Mouse (Mus musculus) lung, postnatal 4 days (tissue): Measurements from ENCODE around the gene Car2.
A peak's percentile ranks its signal among the peaks of the same experiment; 100 is the strongest.

ENCODE experiments used
- DNase-seq, 2 experiments: peaks; one replicate each; pipeline ENCODE4 v3.0.0; 2021

The Car2 gene

DNA sequence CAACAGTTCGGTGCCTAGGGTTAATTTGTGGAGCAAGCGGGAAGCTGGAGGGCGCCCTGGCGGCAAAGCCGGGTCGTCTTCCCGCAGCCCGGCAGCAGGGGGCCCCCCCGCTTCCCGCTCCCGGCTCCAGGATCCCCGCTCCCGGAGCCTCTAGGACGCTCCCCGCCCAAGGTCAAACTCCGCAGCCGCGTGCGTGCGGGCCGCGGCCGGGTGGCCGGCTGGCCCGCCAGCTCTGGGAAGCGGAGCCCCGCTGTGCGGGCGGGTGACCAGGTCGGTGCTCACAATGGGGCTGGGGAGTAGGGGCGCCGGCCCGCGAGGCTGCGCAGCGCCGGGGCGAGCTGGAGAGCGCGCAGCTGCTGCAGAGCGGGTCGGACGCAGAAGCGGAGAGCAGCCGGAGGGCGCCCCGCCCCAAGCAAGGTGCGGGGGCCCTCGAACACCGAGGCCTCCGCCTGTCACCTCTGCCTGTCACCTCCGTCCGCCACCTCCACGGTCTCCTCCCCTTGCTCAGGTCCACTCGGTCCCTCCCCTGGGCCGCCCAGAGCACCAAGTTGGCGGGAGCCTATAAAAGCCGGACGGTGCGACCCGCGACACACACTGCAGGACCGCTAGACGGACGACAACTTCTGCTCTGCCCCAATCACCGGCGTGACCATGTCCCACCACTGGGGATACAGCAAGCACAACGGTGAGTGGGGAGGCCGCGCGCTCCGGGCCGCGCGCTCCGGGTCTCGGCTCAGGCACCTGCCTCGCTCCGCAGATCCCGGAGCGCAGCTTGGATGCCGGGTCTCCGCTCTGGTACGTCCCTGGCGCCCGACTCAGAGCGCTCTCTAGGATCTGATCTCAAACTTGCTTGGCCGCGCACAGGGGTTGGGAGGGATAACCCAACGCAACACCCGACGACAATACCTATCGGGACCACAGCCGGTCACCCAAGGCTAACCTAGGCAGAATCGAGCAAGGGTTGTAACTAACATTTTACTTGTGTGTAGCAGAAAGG is at the start of gene Car2:
Car2 (plus strand) TSS at position 172 of the 997 bp plus-strand sequence.
- peak; percentile 88 for DNase-seq

DNA sequence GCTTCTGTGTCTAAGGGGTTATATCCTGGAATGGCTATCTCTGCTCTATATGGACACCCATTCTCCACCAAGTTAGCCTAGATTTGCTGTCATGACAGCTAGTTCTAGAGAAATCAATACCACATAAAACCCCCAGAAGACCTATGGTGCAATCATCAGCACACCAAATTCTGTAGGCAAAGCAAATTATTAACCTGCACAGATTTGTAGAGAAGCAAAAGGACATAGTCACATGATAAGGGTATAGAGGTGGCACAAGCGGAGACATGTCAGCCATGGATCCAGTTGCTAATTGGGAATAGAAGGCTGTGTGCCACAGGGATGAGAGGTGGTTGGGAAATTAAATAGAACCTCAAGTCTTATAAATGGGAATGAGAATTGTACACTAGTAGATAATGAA is 47.1 kb upstream of the Car2 start:
- DNase-seq, result no peak

- no peak for DNase-seq
Observed at GRCm38 (mm10) chr3:14839466-14840118, 46.5 kb upstream of the Car2 start.

DNA sequence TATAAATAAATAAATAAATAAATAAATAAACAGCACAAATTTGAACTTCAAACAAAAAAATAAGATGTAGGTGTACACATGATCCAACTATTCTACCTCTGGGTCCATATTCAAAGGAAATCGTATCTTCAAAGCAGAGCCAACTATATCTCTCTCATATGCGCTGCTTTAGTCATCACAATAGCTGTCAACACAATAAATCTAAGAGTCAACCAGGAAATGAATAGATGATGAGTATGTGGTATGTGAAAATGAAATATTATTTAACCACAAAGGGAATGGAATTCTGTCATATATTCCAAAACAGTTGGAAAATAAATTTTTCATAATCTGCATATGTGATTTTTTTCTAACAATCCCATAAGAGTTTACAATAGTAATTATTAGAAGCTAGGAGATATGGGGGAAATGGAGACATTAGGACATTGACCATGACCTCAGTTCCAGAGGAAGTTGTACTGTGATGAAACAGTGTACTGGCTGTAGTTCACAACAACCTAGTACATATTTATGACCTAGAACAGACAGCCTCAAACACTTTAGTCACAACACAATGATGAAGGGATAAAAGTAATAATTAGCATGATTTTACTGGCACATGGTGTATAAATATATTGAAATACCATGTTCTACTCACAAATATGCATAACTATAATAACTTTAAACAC is 37.4 kb upstream of the Car2 start:
- no peak for DNase-seq

DNA sequence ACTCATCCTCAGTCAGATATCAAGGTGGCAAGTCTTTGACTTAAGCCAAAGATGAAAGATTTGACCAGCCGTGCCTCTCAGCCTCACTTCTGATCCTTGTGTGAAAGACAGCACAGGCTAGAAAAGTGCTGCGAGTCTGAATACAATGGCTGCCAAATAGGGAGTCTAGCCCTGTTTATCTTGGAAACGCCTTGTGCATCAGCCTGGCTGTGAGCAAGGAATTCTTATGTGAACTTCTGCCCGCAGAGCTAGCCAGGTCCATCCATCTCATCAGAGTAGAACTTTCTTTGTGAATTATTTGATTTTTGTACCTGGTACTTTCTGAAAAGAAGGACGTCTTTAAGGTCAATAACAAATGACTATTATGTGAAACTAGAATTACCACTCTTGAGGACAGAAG is 32.1 kb upstream of the Car2 start:
- no peak for DNase-seq

DNA sequence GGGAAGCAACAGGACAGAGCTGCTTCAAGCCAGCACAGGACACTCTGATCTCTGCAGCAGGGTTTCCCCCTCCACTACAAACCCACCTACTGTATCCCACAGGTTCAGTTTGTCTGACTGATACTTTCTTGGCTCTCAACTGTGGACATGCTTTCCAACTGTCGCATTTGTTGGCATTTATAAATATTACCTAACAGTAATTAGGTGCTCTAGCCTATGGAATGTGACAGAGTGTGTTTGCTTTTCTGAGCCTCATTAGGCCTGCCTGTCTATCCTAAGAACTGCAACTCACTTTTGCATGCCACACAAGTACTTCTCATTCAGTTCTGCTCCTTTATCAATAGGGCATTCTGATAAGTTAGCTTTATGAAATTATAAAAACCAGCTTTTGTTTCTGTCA is 31.6 kb upstream of the Car2 start:
- DNase-seq, result no peak

- no peak for DNase-seq
Observed at GRCm38 (mm10) chr3:14857874-14858273, 28.2 kb upstream of the Car2 start.

DNA sequence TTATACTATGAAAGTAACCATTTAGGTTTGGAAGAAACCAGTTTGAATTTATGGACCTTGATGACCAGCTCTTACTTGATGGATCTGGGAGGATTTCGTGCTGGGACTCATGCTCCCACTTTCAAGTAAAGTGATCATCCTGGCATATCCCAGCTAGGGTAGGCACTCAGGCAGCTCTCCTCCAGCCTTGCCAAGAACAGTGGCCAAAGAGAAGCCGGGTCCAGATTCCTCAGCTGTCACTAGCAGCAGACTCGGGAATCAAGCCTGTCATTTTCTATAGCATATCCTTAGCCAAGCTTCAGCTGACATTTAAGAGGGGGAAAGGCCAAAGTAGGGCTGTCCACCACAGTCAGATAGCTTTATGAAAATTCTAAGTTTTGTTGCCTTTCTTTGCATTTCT is 25.8 kb upstream of the Car2 start:
- no peak for DNase-seq

GRCm38 (mm10) chr3:14861165-14861564 is 24.9 kb upstream of the Car2 start:
- DNase-seq, result no peak

GRCm38 (mm10) chr3:14861787-14862186 is 24.3 kb upstream of the Car2 start:
- DNase-seq, result no peak

DNA sequence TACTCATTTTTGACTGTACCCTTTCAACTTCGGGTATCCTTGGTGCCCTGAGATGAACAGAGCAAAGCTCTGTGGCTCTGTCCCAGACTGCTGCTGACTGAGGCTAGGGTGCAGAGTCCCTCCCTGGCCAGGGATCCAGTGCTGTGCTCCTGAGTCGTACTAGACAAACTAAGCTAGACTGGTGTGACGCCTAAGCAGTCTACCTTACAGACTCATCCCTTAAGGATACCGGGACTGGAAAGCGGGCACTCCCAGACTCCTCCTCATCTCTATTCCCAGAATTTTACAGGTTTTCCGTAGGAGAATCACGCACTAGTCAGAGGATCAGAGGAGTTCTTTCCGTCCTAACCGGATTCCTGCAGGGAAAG is 23.4 kb upstream of the Car2 start:
- DNase-seq, result no peak

GRCm38 (mm10) chr3:14863022-14863711 is 22.9 kb upstream of the Car2 start, which contains the start of gene Car3:
Gene Car3 (plus strand): TSS chr3:14863512.
- DNase-seq, result no peak

- DNase-seq, result no peak
Observed at GRCm38 (mm10) chr3:14863922-14864321, 22.2 kb upstream of the Car2 start.

- no peak for DNase-seq
Observed at GRCm38 (mm10) chr3:14865941-14866340, 20.1 kb upstream of the Car2 start.

GRCm38 (mm10) chr3:14869779-14870178 is 16.3 kb upstream of the Car2 start:
- DNase-seq, result peak; percentile 76 to 82

DNA sequence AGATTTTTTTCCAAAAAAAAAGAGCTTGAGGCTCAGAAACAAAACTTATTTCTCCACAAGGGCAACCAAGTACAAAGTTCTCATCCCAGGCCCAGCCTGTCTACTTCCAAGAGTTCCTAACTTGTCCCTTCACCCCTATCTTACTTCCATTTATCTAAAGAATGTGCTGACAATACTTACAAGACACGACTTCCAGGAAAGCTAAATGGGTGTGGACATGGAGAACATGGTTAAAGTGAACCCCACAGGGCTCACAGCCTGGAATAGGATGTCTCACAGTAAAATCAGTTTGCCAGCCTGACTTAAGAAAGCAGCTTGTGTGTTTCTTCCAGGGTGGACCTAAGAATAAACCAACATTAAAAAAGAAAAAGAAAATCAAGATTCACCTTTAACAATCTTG is 15.5 kb upstream of the Car2 start:
- no peak for DNase-seq

DNA sequence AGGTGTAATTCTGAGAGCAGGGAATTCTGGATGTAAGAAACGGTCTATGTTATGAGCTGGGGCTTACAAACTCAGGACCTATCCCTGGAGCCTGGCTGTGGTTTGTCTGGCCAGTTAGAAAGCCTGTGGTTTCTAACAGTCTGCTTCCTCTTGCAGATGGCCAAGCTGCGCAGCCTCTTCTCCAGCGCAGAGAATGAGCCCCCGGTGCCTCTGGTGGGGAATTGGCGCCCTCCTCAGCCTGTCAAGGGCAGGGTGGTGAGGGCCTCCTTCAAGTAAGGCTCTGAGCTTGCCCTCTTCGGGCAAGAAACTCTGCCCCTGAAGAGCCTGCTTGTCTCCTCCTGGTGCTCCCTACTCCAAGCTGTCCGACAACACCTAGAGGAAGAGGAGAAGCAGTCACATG is 14.7 kb upstream of the Car2 start:
- peak; percentile 35 to 51 for DNase-seq

DNA sequence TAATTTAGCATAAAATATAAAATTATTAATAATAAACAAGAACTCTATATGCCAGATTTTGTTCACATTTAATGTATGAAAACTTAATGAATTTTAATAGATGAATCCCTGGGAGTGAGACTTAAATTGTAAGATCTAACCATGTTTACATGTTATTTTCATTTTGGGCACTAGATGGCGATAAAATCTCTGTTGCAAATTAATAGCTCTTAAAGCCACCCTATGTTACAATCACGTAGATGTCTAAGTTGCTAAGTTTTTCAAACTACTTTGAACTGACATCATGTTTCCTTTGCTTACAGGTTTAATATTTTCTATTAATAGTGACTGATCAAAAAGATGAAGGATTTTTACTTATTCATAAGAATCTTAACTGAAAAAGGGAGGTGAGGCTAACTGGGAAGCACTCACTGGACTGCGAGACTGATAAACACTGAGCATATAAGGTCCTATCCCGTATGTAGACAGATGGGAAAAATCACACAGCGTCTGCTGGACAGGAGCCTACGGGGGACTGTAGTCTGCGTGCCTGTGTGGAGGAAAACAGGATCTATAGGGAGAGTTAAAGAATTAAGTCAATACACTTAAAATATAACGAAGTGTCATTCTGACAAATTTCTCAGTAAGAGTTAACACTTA is 11.6 kb upstream of the Car2 start:
- no peak for DNase-seq

DNA sequence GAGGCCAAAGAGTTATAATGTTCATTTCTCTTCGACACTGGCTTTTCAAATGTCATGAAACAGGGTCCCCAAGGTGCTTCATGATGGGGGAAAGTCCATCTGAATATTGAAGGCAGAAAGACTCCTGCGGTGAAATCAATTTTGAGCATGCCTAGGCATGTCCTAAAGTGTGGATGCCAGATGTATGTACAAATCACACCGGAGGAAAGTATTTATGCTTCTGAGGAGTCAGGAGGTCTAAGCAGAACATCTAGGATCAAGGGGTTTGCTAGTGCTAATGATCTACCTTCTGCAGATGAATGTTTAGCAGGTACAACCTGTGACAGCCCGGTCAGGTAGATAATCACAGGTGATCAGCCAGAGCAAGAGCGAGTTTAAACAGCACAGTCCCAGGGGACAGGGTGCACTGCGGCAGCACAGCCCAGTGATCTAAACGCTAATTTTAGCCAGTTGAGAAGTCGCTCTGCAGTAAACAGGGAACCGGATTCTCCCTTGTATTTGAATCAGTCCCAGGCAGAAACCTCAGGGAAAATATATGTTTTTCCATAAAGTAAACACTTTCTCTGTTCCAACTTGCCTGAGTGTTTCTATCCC is 9.7 kb upstream of the Car2 start:
- no peak for DNase-seq

- DNase-seq, result no peak
Observed at GRCm38 (mm10) chr3:14877251-14877909, 8.7 kb upstream of the Car2 start.

DNA sequence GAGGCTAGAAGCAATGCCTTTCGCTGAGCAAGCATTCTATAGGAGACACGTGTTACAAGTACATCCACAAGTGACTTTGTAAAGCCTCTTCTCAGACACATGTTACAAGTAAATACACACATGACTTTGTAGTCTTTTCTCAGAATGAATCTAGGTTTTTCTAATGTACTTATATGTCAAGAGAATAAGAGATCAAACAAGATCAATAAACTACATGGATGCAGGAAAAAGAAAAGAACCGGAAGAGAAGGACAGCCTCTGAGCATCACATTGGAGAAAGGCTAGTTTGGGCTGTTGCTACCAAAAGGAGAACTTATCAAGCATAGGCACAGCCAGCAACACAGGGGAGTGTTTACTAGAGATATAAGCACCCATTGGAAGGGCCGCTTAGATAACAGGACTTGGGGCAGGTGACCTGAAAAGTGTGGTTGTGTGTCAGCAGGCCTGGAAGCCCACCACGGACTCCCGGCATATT is 7.3 kb upstream of the Car2 start:
- DNase-seq, result no peak
